Mouse (Mus musculus): ENCODE measurements around the gene Shroom3. TPM values are rescaled to one million over a fixed set of nuclear protein-coding genes. Genes with fewer than 3 reads are reported as not detected.

Shroom3 gene
- polyA plus RNA-seq, 1 experiment from 2014 or later = 5.6 TPM

- 89% methylated on average over 22 of the region's 22 CpGs for WGBS
- no peak overlapping the region for H3K4me3 ChIP-seq (ENCODE audit: low read depth, low read length)
- H3K4me2 ChIP-seq = no peak overlapping the region
- H3K36me3 ChIP-seq (ENCODE audit: insufficient read depth) = no peaks in the 10 kb centered on the region
- H3K9me3 ChIP-seq (ENCODE audit: low read depth, low read length) = no peaks in the 10 kb centered on the region
- H3K4me1 ChIP-seq (ENCODE audit: insufficient read depth) = no peaks in the 10 kb centered on the region
- no peak overlapping the region for H3K27ac ChIP-seq (ENCODE audit: low read depth)
- ATAC-seq (ENCODE audit: insufficient read depth) (no peak), DNase-seq (no peak)
- TF ChIP-seq CTCF (IDR thresholded peaks at IDR 0.05; ENCODE audit: low read depth) = no peak
- no peaks in the 10 kb centered on the region for H3K27me3 ChIP-seq (ENCODE audit: insufficient read depth, low read length)
- no peak overlapping the region for H3K9ac ChIP-seq
These were observed 303.7 kb downstream of the Shroom3 start for GRCm38 (mm10) chr5:92986651-92987610.

- peak; percentile 45 for DNase-seq
- Histone ChIP-seq H3K4me2 (no peak overlapping the region), H3K4me1 (ENCODE audit: insufficient read depth) (no peaks in the 10 kb centered on the region), H3K36me3 (ENCODE audit: insufficient read depth) (no peaks in the 10 kb centered on the region), H3K27ac (ENCODE audit: low read depth) (no peak overlapping the region), H3K27me3 (ENCODE audit: insufficient read depth, low read length) (no peaks in the 10 kb centered on the region), H3K9me3 (ENCODE audit: low read depth, low read length) (no peaks in the 10 kb centered on the region), H3K4me3 (ENCODE audit: low read depth, low read length) (no peak overlapping the region), H3K9ac (no peak overlapping the region)
- TF ChIP-seq CTCF (IDR thresholded peaks at IDR 0.05; ENCODE audit: low read depth) = no peak
- peak; percentile 8; the same call in 1 of the 2 replicates for ATAC-seq (ENCODE audit: insufficient read depth)
- WGBS = 45% methylated on average over 16 of the region's 16 CpGs
These were observed 304.9 kb downstream of the Shroom3 start for GRCm38 (mm10) chr5:92987891-92988768.

GRCm38 (mm10) chr5:92988769-92989356 lies 305.6 kb downstream of the Shroom3 start:
- no peaks in the 10 kb centered on the region for H3K4me1 ChIP-seq (ENCODE audit: insufficient read depth)
- no peak overlapping the region for H3K4me2 ChIP-seq
- H3K27ac ChIP-seq (ENCODE audit: low read depth) = no peak overlapping the region

GRCm38 (mm10) chr5:92992106-92992505 lies 308.9 kb downstream of the Shroom3 start:
- H3K4me1 ChIP-seq (ENCODE audit: insufficient read depth) = peaks cover under 1% of the 10 kb centered on the region
- DNase-seq (no peak), ATAC-seq (ENCODE audit: insufficient read depth) (no peak)
- no peak overlapping the region for H3K4me2 ChIP-seq
- no peaks in the 10 kb centered on the region for H3K36me3 ChIP-seq (ENCODE audit: insufficient read depth)
- no peak overlapping the region for H3K9ac ChIP-seq
- WGBS = 58% methylated on average over 3 of the region's 3 CpGs
- H3K9me3 ChIP-seq (ENCODE audit: low read depth, low read length) = no peaks in the 10 kb centered on the region
- H3K27me3 ChIP-seq (ENCODE audit: insufficient read depth, low read length) = no peaks in the 10 kb centered on the region
- H3K4me3 ChIP-seq (ENCODE audit: low read depth, low read length) = no peak overlapping the region
- no peak for TF ChIP-seq CTCF (IDR thresholded peaks at IDR 0.05; ENCODE audit: low read depth)
- no peak overlapping the region for H3K27ac ChIP-seq (ENCODE audit: low read depth)

More at GRCm38 (mm10) chr5:92988769-92989356, 305.6 kb downstream of the Shroom3 start:
- H3K27me3 ChIP-seq (ENCODE audit: insufficient read depth, low read length) = no peaks in the 10 kb centered on the region
- ATAC-seq (ENCODE audit: insufficient read depth) (peak; percentile 23; the same call in 1 of the 2 replicates), DNase-seq (no peak)
- no peak for TF ChIP-seq CTCF (IDR thresholded peaks at IDR 0.05; ENCODE audit: low read depth)
- H3K36me3 ChIP-seq (ENCODE audit: insufficient read depth) = no peaks in the 10 kb centered on the region
- 39% methylated on average over 15 of the region's 15 CpGs for WGBS
- no peak overlapping the region for H3K9ac ChIP-seq
- H3K4me3 ChIP-seq (ENCODE audit: low read depth, low read length) = no peak overlapping the region
- H3K9me3 ChIP-seq (ENCODE audit: low read depth, low read length) = no peaks in the 10 kb centered on the region

- Histone ChIP-seq H3K4me2 (no peak overlapping the region), H3K4me1 (ENCODE audit: insufficient read depth) (peaks cover 17% of the 10 kb centered on the region), H3K36me3 (ENCODE audit: insufficient read depth) (no peaks in the 10 kb centered on the region), H3K4me3 (ENCODE audit: low read depth, low read length) (no peak overlapping the region), H3K27ac (ENCODE audit: low read depth) (no peak overlapping the region; the same call in 1 of the 2 replicates), H3K9me3 (ENCODE audit: low read depth, low read length) (no peaks in the 10 kb centered on the region), H3K27me3 (ENCODE audit: insufficient read depth, low read length) (no peaks in the 10 kb centered on the region), H3K9ac (no peak overlapping the region)
- no peak for DNase-seq
- no peak for ATAC-seq (ENCODE audit: insufficient read depth)
- TF ChIP-seq CTCF (IDR thresholded peaks at IDR 0.05; ENCODE audit: low read depth) = no peak
- 79% methylated on average over 6 of the region's 6 CpGs for WGBS
These were observed 311.1 kb downstream of the Shroom3 start for GRCm38 (mm10) chr5:92994309-92994708.

- no peaks in the 10 kb centered on the region for H3K9me3 ChIP-seq (ENCODE audit: low read depth, low read length)
- no peak overlapping the region for H3K4me2 ChIP-seq
- no peaks in the 10 kb centered on the region for H3K36me3 ChIP-seq (ENCODE audit: insufficient read depth)
- TF ChIP-seq CTCF (IDR thresholded peaks at IDR 0.05; ENCODE audit: low read depth) = no peak
- no peak for ATAC-seq (ENCODE audit: insufficient read depth)
- DNase-seq = peak; percentile 72
- no peak overlapping the region for H3K4me3 ChIP-seq (ENCODE audit: low read depth, low read length)
- no peak overlapping the region for H3K9ac ChIP-seq
- H3K27ac ChIP-seq (ENCODE audit: low read depth) = no peak overlapping the region; the same call in 1 of the 2 replicates
- H3K27me3 ChIP-seq (ENCODE audit: insufficient read depth, low read length) = no peaks in the 10 kb centered on the region
- WGBS = 66% methylated on average over 2 of the region's 2 CpGs
- peaks cover 17% of the 10 kb centered on the region for H3K4me1 ChIP-seq (ENCODE audit: insufficient read depth)
These were observed 311.6 kb downstream of the Shroom3 start for GRCm38 (mm10) chr5:92994861-92995260.
